Mouse (Mus musculus) lung, embryonic 15.5 days (tissue): ENCODE measurements around the gene Tnfsfm13. TPM values are rescaled to one million over a fixed set of nuclear protein-coding genes. Genes with fewer than 3 reads are reported as not detected.
A peak's percentile ranks its signal among the peaks of the same experiment; 100 is the strongest.

Experiments used
- ATAC-seq: fragments of 200-750 bp; cut with Nextera tagmentation; 2 replicates; pipeline ENCODE4 v1.8.0; 2017; ENCODE audit warnings: moderate number of reproducible peaks, borderline replicate concordance; ENCODE audit not compliant: low FRiP score, low TSS enrichment; ENCODE audit errors: extremely low read depth
- H3K27ac ChIP-seq: fragments of 300-500 bp; sonication (generic); 2 replicates; pipeline ENCODE4 v1.5.1; 2015; ENCODE audit warnings: moderate library complexity, mild to moderate bottlenecking, inconsistent platforms
- H3K27me3 ChIP-seq: fragments of 300-500 bp; sonication (generic); 2 replicates; pipeline ENCODE4 v1.6.1; 2015; ENCODE audit warnings: inconsistent platforms
- H3K36me3 ChIP-seq: fragments of 300-500 bp; sonication (generic); 2 replicates; pipeline ENCODE4 v1.6.1; 2015; ENCODE audit warnings: inconsistent platforms
- H3K4me1 ChIP-seq: fragments of 300-500 bp; sonication (generic); 2 replicates; pipeline ENCODE4 v1.6.1; 2015; ENCODE audit warnings: inconsistent platforms
- H3K4me2 ChIP-seq: fragments of 300-500 bp; sonication (generic); 2 replicates; pipeline ENCODE4 v1.6.1; 2015; ENCODE audit warnings: inconsistent platforms, mild to moderate bottlenecking, moderate library complexity
- H3K4me3 ChIP-seq: fragments of 300-500 bp; sonication (generic); 2 replicates; pipeline ENCODE4 v1.5.1; 2015; ENCODE audit warnings: mild to moderate bottlenecking, inconsistent platforms
- H3K9ac ChIP-seq: fragments of 300-500 bp; sonication (generic); 2 replicates; pipeline ENCODE4 v1.6.1; 2015; ENCODE audit warnings: inconsistent platforms
- H3K9me3 ChIP-seq: fragments of 300-500 bp; sonication (generic); 2 replicates; pipeline ENCODE4 v1.6.1; 2016; ENCODE audit warnings: inconsistent platforms
- WGBS: fragments of 180-500 bp; shearing (Covaris S2); methylation state at CpG from one replicate; pipeline ENCODE4 v1.1.7; 2015; 5-methylcytosine and 5-hydroxymethylcytosine counted together
- polyA plus RNA-seq: library from polyadenylated mRNA; unstranded; fragments of >200 nt; fragmentation: Nextera tagmentation; extraction: Ambion mirVana; gene quantifications from 2 replicates; pipeline ENCODE4 v1.2.1, GENCODE M21; 2015

Tnfsfm13 gene
- polyA plus RNA-seq, 1 experiment from 2014 or later: 5.9 TPM

GRCm38 (mm10) chr11:69684936-69685335 is 11.0 kb downstream of the Tnfsfm13 start:
- 82% methylated on average over 6 of the region's 6 CpGs for WGBS
- H3K4me2 ChIP-seq: no peak overlapping the region
- no peak overlapping the region for H3K9ac ChIP-seq
- no peaks in the 10 kb centered on the region for H3K27me3 ChIP-seq
- H3K27ac ChIP-seq: peak overlapping the region; percentile 93
- no peak for ATAC-seq
- no peak overlapping the region for H3K4me3 ChIP-seq
- H3K36me3 ChIP-seq: peaks cover 4% of the 10 kb centered on the region; the same call in 1 of the 2 replicates
- no peaks in the 10 kb centered on the region for H3K9me3 ChIP-seq
- peaks cover 52% of the 10 kb centered on the region for H3K4me1 ChIP-seq

GRCm38 (mm10) chr11:69684128-69684745 is 11.7 kb downstream of the Tnfsfm13 start:
- H3K9ac ChIP-seq: no peak overlapping the region
- H3K36me3 ChIP-seq: peaks cover 8% of the 10 kb centered on the region
- H3K4me3 ChIP-seq: no peak overlapping the region
- 80% methylated on average over 12 of the region's 12 CpGs for WGBS
- H3K4me2 ChIP-seq: no peak overlapping the region
- no peaks in the 10 kb centered on the region for H3K27me3 ChIP-seq
- H3K9me3 ChIP-seq: no peaks in the 10 kb centered on the region
- ATAC-seq: no peak
- H3K27ac ChIP-seq: no peak overlapping the region
- H3K4me1 ChIP-seq: peaks cover 56% of the 10 kb centered on the region

- Histone ChIP-seq H3K4me3 (no peak overlapping the region), H3K4me2 (peak overlapping the region; percentile 88; the same call in 1 of the 2 replicates), H3K9me3 (no peaks in the 10 kb centered on the region), H3K4me1 (peaks cover 57% of the 10 kb centered on the region), H3K27ac (peak overlapping the region; percentile 96), H3K36me3 (peaks cover 15% of the 10 kb centered on the region), H3K9ac (peak overlapping the region; percentile 43; the same call in 1 of the 2 replicates), H3K27me3 (no peaks in the 10 kb centered on the region)
- WGBS: 66% methylated on average over 7 of the region's 7 CpGs
- no peak for ATAC-seq
Observed at GRCm38 (mm10) chr11:69683576-69683975, 12.3 kb downstream of the Tnfsfm13 start.

GRCm38 (mm10) chr11:69682840-69683533 is 12.9 kb downstream of the Tnfsfm13 start:
- 9% methylated on average over 12 of the region's 12 CpGs for WGBS
- peaks cover 20% of the 10 kb centered on the region for H3K36me3 ChIP-seq
- peaks cover 57% of the 10 kb centered on the region for H3K4me1 ChIP-seq

GRCm38 (mm10) chr11:69682209-69682839 is 13.6 kb downstream of the Tnfsfm13 start:
- peak; percentile 1; the same call in 1 of the 2 replicates for ATAC-seq
- 17% methylated on average over 24 of the region's 24 CpGs for WGBS
- peaks cover 57% of the 10 kb centered on the region for H3K4me1 ChIP-seq
- peak overlapping the region; percentile 88 for H3K4me2 ChIP-seq
- peaks cover 27% of the 10 kb centered on the region for H3K36me3 ChIP-seq
- H3K9ac ChIP-seq: peak overlapping the region; percentile 85
- no peaks in the 10 kb centered on the region for H3K9me3 ChIP-seq
- H3K27ac ChIP-seq: peak overlapping the region; percentile 96
- H3K27me3 ChIP-seq: no peaks in the 10 kb centered on the region
- peak overlapping the region; percentile 90 for H3K4me3 ChIP-seq

More at GRCm38 (mm10) chr11:69682840-69683533, 12.9 kb downstream of the Tnfsfm13 start:
- H3K4me2 ChIP-seq: peak overlapping the region; percentile 88
- H3K4me3 ChIP-seq: peak overlapping the region; percentile 90
- H3K9ac ChIP-seq: peak overlapping the region; percentile 43
- H3K27me3 ChIP-seq: no peaks in the 10 kb centered on the region
- H3K9me3 ChIP-seq: no peaks in the 10 kb centered on the region
- ATAC-seq: peak; percentile 37; the same call in 1 of the 2 replicates
- peak overlapping the region; percentile 96 for H3K27ac ChIP-seq

- Histone ChIP-seq H3K4me1 (peaks cover 51% of the 10 kb centered on the region), H3K4me3 (peak within 1 kb of the TSS; percentile 90), H3K27ac (peak within 1 kb of the TSS; percentile 96), H3K9ac (peak within 1 kb of the TSS; percentile 85), H3K9me3 (no peaks in the 10 kb centered on the region), H3K27me3 (no peaks in the 10 kb centered on the region), H3K4me2 (peak within 1 kb of the TSS; percentile 88), H3K36me3 (peaks cover 35% of the 10 kb centered on the region)
- ATAC-seq: peak; percentile 91
- WGBS: under 1% methylated on average over 80 of the region's 80 CpGs
Observed at GRCm38 (mm10) chr11:69681314-69682208, 14.3 kb downstream of the Tnfsfm13 start, which contains the start of gene Senp3. Gene Senp3, minus strand, starts transcription at chr11:69682084.

GRCm38 (mm10) chr11:69680136-69680855 is 15.6 kb downstream of the Tnfsfm13 start:
- Histone ChIP-seq H3K9ac (0 out of 2 replicates have a peak overlapping the region, but pooled peaks have one; percentile 85), H3K4me3 (peak overlapping the region; percentile 90), H3K4me1 (peaks cover 38% of the 10 kb centered on the region), H3K9me3 (no peaks in the 10 kb centered on the region), H3K27me3 (no peaks in the 10 kb centered on the region), H3K4me2 (peak overlapping the region; percentile 88), H3K36me3 (peaks cover 47% of the 10 kb centered on the region), H3K27ac (no peak overlapping the region; the same call in 1 of the 2 replicates)
- WGBS: 84% methylated on average over 30 of the region's 30 CpGs
- no peak for ATAC-seq

- WGBS: 92% methylated on average over 2 of the region's 2 CpGs
- H3K4me2 ChIP-seq: no peak overlapping the region
- H3K27ac ChIP-seq: no peak overlapping the region
- no peaks in the 10 kb centered on the region for H3K27me3 ChIP-seq
- no peak overlapping the region for H3K9ac ChIP-seq
- H3K9me3 ChIP-seq: no peaks in the 10 kb centered on the region
- ATAC-seq: no peak
- H3K4me3 ChIP-seq: no peak overlapping the region
- peaks cover 32% of the 10 kb centered on the region for H3K4me1 ChIP-seq
- peaks cover 59% of the 10 kb centered on the region for H3K36me3 ChIP-seq
Observed at GRCm38 (mm10) chr11:69679144-69679543, 16.8 kb downstream of the Tnfsfm13 start.

GRCm38 (mm10) chr11:69672211-69672706 is 23.6 kb downstream of the Tnfsfm13 start, which contains the start of gene Eif4a1:
Gene Eif4a1, minus strand, starts transcription at chr11:69672423.
- Histone ChIP-seq H3K27ac (peak within 1 kb of the TSS; percentile 95), H3K4me1 (peaks cover 28% of the 10 kb centered on the region), H3K36me3 (peaks cover 73% of the 10 kb centered on the region), H3K27me3 (no peaks in the 10 kb centered on the region), H3K9me3 (no peaks in the 10 kb centered on the region), H3K9ac (peak within 1 kb of the TSS; percentile 99), H3K4me2 (peak within 1 kb of the TSS; percentile 85), H3K4me3 (peak within 1 kb of the TSS; percentile 95)
- peak; percentile 98 for ATAC-seq
- WGBS: under 1% methylated on average over 36 of the region's 36 CpGs

- Histone ChIP-seq H3K36me3 (peaks cover 71% of the 10 kb centered on the region), H3K4me2 (peak overlapping the region; percentile 85), H3K4me3 (peak overlapping the region; percentile 95), H3K9ac (peak overlapping the region; percentile 99), H3K9me3 (no peaks in the 10 kb centered on the region), H3K4me1 (peaks cover 28% of the 10 kb centered on the region), H3K27ac (peak overlapping the region; percentile 95), H3K27me3 (no peaks in the 10 kb centered on the region)
- no peak; the same call in 1 of the 2 replicates for ATAC-seq
- WGBS: under 1% methylated on average over 42 of the region's 43 CpGs
Observed at GRCm38 (mm10) chr11:69671726-69672124, 24.2 kb downstream of the Tnfsfm13 start.
